Mouse (Mus musculus) liver, embryonic 15.5 days (tissue): ENCODE measurements around the gene Chit1. TPM values are rescaled to one million over a fixed set of nuclear protein-coding genes. Genes with fewer than 3 reads are reported as not detected.
A peak's percentile ranks its signal among the peaks of the same experiment; 100 is the strongest.

ENCODE experiments used
- ATAC-seq: fragments of 200-750 bp; cut with Nextera tagmentation; 2 replicates; pipeline ENCODE4 v1.8.0; 2017; ENCODE audit warnings: moderate number of reproducible peaks, mild to moderate bottlenecking, moderate library complexity; ENCODE audit not compliant: insufficient read depth
- H3K27ac ChIP-seq: fragments of 300-500 bp; sonication (generic); replicated peaks from 2 replicates; pipeline ENCODE4 v1.5.1; 2015; ENCODE audit warnings: mild to moderate bottlenecking, inconsistent platforms
- H3K27me3 ChIP-seq: fragments of 300-500 bp; sonication (generic); 2 replicates; pipeline ENCODE4 v1.6.1; 2015; ENCODE audit warnings: mild to moderate bottlenecking, inconsistent platforms
- H3K36me3 ChIP-seq: fragments of 300-500 bp; sonication (generic); replicated peaks from 2 replicates; pipeline ENCODE4 v1.6.1; 2015; ENCODE audit warnings: moderate library complexity, mild to moderate bottlenecking, inconsistent platforms
- H3K4me1 ChIP-seq: fragments of 300-500 bp; sonication (generic); replicated peaks from 2 replicates; pipeline ENCODE4 v1.6.1; 2015; ENCODE audit warnings: inconsistent platforms
- H3K4me2 ChIP-seq: fragments of 300-500 bp; sonication (generic); 2 replicates; pipeline ENCODE4 v1.6.1; 2015; ENCODE audit warnings: moderate library complexity, mild to moderate bottlenecking, inconsistent platforms
- H3K4me3 ChIP-seq: fragments of 300-500 bp; sonication (generic); replicated peaks from 2 replicates; pipeline ENCODE4 v1.5.1; 2015; ENCODE audit warnings: mild to moderate bottlenecking, inconsistent platforms
- H3K9ac ChIP-seq: fragments of 300-500 bp; sonication (generic); 2 replicates; pipeline ENCODE4 v1.6.1; 2015; ENCODE audit warnings: moderate library complexity, mild to moderate bottlenecking, inconsistent platforms
- H3K9me3 ChIP-seq: fragments of 300-500 bp; sonication (generic); replicated peaks from 2 replicates; pipeline ENCODE4 v1.6.1; 2016; ENCODE audit warnings: inconsistent platforms
- WGBS: fragments of 180-500 bp; shearing (Covaris S2); methylation state at CpG from one replicate; pipeline ENCODE4 v1.1.7; 2015; ENCODE audit warnings: mixed read lengths; ENCODE audit not compliant: insufficient replicate concordance; 5-methylcytosine and 5-hydroxymethylcytosine counted together
- polyA plus RNA-seq: library from polyadenylated mRNA; unstranded; fragments of >200 nt; fragmentation: Nextera tagmentation; extraction: Ambion mirVana; gene quantifications from 2 replicates; pipeline ENCODE4 v1.2.1, GENCODE M21; 2015

Chit1 gene
- polyA plus RNA-seq, 1 experiment from 2014 or later: 0.07 TPM

DNA sequence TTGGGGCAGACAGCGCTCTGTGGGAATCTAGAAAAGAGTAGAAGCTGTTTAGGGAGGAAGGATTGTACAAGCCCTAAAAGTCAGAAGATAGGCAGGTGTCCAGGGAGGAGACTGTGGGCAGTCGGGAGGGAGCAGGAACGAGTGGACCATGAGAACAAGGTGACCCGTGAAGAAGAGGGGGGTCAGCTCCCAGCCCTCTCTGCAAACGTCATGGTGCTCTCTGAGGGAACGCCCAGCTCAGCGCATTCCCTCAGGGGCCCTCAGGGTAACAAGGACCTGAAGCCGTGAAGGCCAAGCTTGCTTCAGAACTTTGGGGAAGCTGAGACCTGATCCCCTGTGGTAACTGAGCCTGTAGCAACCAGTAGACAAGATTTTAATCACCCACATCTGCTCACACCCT lies 39.0 kb downstream of the Chit1 start:
- Histone ChIP-seq H3K4me1 (peaks cover 31% of the 10 kb centered on the region), H3K36me3 (no peaks in the 10 kb centered on the region), H3K9ac (no peak overlapping the region), H3K27ac (no peak overlapping the region), H3K9me3 (no peaks in the 10 kb centered on the region), H3K4me3 (no peak overlapping the region), H3K27me3 (peaks cover 7% of the 10 kb centered on the region; the same call in 1 of the 2 replicates), H3K4me2 (no peak overlapping the region)
- ATAC-seq: no peak
- 60% methylated on average over 8 of the region's 8 CpGs for WGBS

DNA sequence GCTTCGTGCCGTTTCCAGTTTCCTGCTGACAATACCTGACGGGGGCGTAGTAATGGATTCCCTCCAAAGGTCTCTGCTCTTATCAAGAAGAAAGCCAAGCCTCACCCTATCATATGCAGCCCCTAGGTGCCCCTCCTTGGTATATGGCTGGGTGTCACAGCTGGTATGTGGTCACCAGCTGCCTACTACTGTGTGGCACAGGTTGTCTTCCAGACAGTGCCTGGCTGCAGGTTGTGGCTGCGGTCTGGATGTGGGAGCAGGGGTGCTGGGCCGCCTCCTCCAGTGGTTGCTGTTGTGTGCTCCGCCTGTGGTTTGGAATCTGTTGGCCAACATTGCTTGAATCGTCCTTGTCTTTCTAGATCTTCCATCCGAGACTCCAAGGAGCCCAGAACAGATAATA lies 39.7 kb downstream of the Chit1 start:
- H3K9ac ChIP-seq: no peak overlapping the region
- H3K27me3 ChIP-seq: peaks cover 7% of the 10 kb centered on the region; the same call in 1 of the 2 replicates
- no peak for ATAC-seq
- peaks cover 35% of the 10 kb centered on the region for H3K4me1 ChIP-seq
- no peak overlapping the region for H3K4me2 ChIP-seq
- no peak overlapping the region for H3K27ac ChIP-seq
- no peak overlapping the region for H3K4me3 ChIP-seq
- H3K9me3 ChIP-seq: no peaks in the 10 kb centered on the region
- WGBS: 60% methylated on average over 9 of the region's 9 CpGs
- no peaks in the 10 kb centered on the region for H3K36me3 ChIP-seq

- peaks cover 35% of the 10 kb centered on the region for H3K4me1 ChIP-seq
Observed at GRCm38 (mm10) chr1:134151655-134152412, 40.8 kb downstream of the Chit1 start.

DNA sequence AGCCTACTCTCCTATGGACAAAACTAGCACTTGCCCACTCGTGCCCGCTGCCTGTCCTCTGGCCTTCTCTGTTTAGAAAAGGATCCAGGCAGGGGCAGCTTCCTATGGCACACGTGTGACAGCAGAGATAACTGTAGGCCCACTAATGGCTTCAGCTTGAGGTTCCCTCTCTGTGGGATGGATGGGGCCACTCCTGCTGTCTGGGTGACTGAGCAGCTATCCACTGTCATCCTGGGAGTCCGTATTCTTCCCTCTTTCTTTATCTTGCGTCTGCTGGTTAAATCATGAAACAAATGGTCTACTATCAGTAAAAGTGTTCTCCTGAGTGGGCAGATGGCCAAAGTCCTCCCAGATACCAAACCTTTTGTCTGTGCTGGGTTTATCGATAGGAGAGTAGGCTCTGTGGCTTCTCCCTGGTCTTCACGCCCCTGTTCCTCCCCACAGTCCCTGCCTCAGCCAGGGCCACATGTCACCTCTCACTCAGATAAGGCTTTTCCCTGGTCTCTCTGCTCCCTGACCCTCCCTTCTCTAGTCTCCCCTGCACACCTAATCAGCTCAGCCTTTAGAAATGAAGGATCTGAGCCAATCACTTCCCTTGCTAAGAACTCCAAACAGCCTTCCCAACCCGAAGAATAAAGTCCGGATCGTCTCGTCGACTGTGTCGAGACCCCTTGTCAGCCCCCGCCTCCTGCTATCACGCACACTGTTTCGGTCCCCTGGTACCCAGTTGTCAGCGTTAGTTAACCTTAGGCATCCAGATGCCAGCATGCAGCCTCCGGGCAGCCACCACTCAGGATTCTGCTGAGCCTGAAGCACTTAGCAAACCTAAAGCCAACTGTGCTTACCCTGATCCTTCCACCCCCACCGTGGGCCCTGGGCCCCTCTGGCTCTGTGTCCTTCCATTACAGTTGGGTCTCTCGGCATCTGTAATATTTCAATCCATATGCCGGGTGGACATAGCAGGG lies 41.9 kb downstream of the Chit1 start:
- peaks cover 7% of the 10 kb centered on the region; the same call in 1 of the 2 replicates for H3K27me3 ChIP-seq
- no peak overlapping the region for H3K4me2 ChIP-seq
- no peaks in the 10 kb centered on the region for H3K9me3 ChIP-seq
- ATAC-seq: peak; percentile 68
- H3K4me3 ChIP-seq: no peak overlapping the region
- H3K9ac ChIP-seq: no peak overlapping the region
- H3K36me3 ChIP-seq: no peaks in the 10 kb centered on the region
- peaks cover 35% of the 10 kb centered on the region for H3K4me1 ChIP-seq
- H3K27ac ChIP-seq: no peak overlapping the region
- WGBS: 52% methylated on average over 21 of the region's 21 CpGs

More at GRCm38 (mm10) chr1:134151655-134152412, 40.8 kb downstream of the Chit1 start:
- H3K9ac ChIP-seq: no peak overlapping the region
- no peaks in the 10 kb centered on the region for H3K9me3 ChIP-seq
- no peaks in the 10 kb centered on the region for H3K36me3 ChIP-seq
- no peak overlapping the region for H3K27ac ChIP-seq
- H3K27me3 ChIP-seq: peaks cover 7% of the 10 kb centered on the region; the same call in 1 of the 2 replicates
- 20% methylated on average over 13 of the region's 13 CpGs for WGBS
- H3K4me3 ChIP-seq: no peak overlapping the region
- H3K4me2 ChIP-seq: no peak overlapping the region
- peak; percentile 43; the same call in 1 of the 2 replicates for ATAC-seq

GRCm38 (mm10) chr1:134154121-134154520 lies 43.1 kb downstream of the Chit1 start:
- H3K9ac ChIP-seq: no peak overlapping the region
- 69% methylated on average over 3 of the region's 3 CpGs for WGBS
- peaks cover 7% of the 10 kb centered on the region; the same call in 1 of the 2 replicates for H3K27me3 ChIP-seq
- ATAC-seq: no peak
- no peak overlapping the region for H3K27ac ChIP-seq
- H3K4me2 ChIP-seq: no peak overlapping the region
- no peak overlapping the region for H3K4me3 ChIP-seq
- no peaks in the 10 kb centered on the region for H3K36me3 ChIP-seq
- H3K9me3 ChIP-seq: no peaks in the 10 kb centered on the region
- H3K4me1 ChIP-seq: peaks cover 35% of the 10 kb centered on the region

DNA sequence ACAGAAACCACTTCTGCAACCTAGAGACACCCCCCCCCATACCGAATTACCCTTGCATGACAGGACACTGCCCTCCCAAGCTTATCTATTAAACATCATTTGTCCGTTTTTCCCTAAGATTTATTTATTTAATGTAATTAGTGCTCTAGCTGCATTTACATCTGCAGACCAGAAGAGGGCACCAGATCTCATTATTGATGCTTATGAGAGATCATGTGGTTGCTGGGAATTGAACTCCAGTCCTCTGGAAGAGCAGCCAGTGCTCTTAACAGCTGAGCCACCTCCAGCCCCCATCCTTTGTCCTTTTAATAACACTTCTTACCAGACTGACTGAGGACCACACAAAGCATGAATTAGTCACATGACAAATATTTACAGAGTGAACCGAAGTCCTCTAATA lies 43.6 kb downstream of the Chit1 start:
- WGBS: 42% methylated on average over 3 of the region's 3 CpGs
- peaks cover 35% of the 10 kb centered on the region for H3K4me1 ChIP-seq
- H3K9ac ChIP-seq: no peak overlapping the region
- no peak overlapping the region for H3K4me2 ChIP-seq
- peaks cover 7% of the 10 kb centered on the region; the same call in 1 of the 2 replicates for H3K27me3 ChIP-seq
- no peaks in the 10 kb centered on the region for H3K9me3 ChIP-seq
- no peaks in the 10 kb centered on the region for H3K36me3 ChIP-seq
- no peak overlapping the region for H3K27ac ChIP-seq
- no peak overlapping the region for H3K4me3 ChIP-seq
- ATAC-seq: no peak

DNA sequence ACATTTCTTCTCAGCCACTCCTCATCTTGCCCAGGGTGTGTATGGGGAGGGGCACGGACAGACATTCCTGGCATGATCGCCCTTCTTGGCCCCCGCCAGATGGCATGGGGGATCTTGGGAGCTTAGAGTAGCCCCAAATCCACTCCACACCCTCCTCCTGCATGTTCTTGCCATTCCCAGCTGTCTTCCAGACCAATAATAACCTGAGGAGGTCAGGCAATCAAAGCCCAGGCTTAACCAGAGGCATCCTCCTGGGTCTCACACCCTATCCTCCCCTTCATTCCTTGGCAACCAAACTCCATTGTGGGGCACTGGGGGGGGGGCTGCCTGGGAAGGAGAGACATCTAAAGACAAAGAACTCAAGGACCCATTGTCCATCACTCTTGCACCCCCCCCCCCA lies 49.4 kb downstream of the Chit1 start:
- H3K27me3 ChIP-seq: no peaks in the 10 kb centered on the region
- no peaks in the 10 kb centered on the region for H3K9me3 ChIP-seq
- H3K4me3 ChIP-seq: no peak overlapping the region
- 0 out of 2 replicates have a peak, but pooled peaks cover under 1% of the 10 kb centered on the region for H3K4me1 ChIP-seq
- ATAC-seq: no peak
- WGBS: 76% methylated on average over 3 of the region's 3 CpGs
- no peak overlapping the region for H3K4me2 ChIP-seq
- H3K27ac ChIP-seq: no peak overlapping the region
- no peak overlapping the region for H3K9ac ChIP-seq
- H3K36me3 ChIP-seq: no peaks in the 10 kb centered on the region

- H3K4me3 ChIP-seq: no peak overlapping the region
- H3K27me3 ChIP-seq: no peaks in the 10 kb centered on the region
- H3K27ac ChIP-seq: no peak overlapping the region
- no peak overlapping the region for H3K9ac ChIP-seq
- 69% methylated on average over 6 of the region's 6 CpGs for WGBS
- no peaks in the 10 kb centered on the region for H3K4me1 ChIP-seq
- H3K36me3 ChIP-seq: no peaks in the 10 kb centered on the region
- no peaks in the 10 kb centered on the region for H3K9me3 ChIP-seq
- no peak for ATAC-seq
- H3K4me2 ChIP-seq: no peak overlapping the region
Observed at GRCm38 (mm10) chr1:134161399-134161798, 50.4 kb downstream of the Chit1 start.

- no peak overlapping the region for H3K9ac ChIP-seq
- H3K27ac ChIP-seq: no peak overlapping the region
- no peak overlapping the region for H3K4me3 ChIP-seq
- no peaks in the 10 kb centered on the region for H3K27me3 ChIP-seq
- no peaks in the 10 kb centered on the region for H3K4me1 ChIP-seq
- no peaks in the 10 kb centered on the region for H3K9me3 ChIP-seq
- ATAC-seq: no peak
- H3K36me3 ChIP-seq: no peaks in the 10 kb centered on the region
- H3K4me2 ChIP-seq: no peak overlapping the region
- 58% methylated on average over 6 of the region's 6 CpGs for WGBS
Observed at GRCm38 (mm10) chr1:134162510-134163225, 51.6 kb downstream of the Chit1 start.

- H3K36me3 ChIP-seq: no peaks in the 10 kb centered on the region
- peak; percentile 74 for ATAC-seq
- H3K27me3 ChIP-seq: no peaks in the 10 kb centered on the region
- H3K27ac ChIP-seq: no peak overlapping the region
- no peaks in the 10 kb centered on the region for H3K9me3 ChIP-seq
- H3K9ac ChIP-seq: no peak overlapping the region
- peaks cover 2% of the 10 kb centered on the region; the same call in 1 of the 2 replicates for H3K4me1 ChIP-seq
- WGBS: 71% methylated on average over 7 of the region's 7 CpGs
- no peak overlapping the region for H3K4me2 ChIP-seq
- H3K4me3 ChIP-seq: no peak overlapping the region
Observed at GRCm38 (mm10) chr1:134163476-134163875, 52.4 kb downstream of the Chit1 start.
